Mouse (Mus musculus): ENCODE measurements around the gene Ppfia1.

The Ppfia1 gene

DNA sequence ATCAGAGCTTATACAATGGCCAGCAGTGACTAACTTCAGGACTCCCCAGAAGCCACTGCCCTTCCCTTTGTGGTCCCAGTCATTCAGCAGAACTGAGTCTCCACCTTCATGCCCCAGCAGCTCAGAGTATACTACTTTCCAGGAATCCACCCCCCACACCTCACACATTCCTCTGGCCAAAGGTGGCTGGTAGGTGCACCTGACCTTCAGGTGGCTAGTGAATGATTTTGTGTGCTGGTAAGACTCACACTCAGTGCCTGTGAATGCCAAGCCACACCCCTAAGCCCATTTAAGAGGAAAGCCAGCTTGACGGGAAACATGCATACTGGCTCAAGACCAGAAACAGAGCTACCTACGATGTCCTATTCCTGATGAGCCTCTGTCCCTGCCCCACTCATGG lies 120.6 kb downstream of the Ppfia1 start:
- DNase-seq (ENCODE audit: low spot score): peak; percentile 28

DNA sequence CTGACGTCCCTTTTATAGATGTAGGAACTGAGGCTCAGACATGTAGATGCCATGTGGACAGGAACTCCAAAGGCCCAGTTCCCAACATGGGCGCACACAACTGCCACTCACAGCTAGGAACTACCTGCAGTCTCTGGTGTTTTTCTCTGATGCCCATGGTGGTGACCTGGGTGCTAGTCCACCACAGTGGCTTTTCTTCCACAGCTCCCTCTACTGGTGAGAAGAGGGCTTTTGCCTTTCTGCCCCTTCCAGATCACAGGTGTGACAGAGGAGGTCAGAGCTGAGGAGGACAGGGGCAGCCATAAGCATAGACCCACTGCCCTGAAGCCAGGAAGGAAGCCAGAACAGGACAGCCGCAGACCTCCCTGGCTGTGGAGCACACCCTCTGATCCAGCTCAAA lies 126.1 kb downstream of the Ppfia1 start:
- no peak for DNase-seq (ENCODE audit: low spot score)
